Mouse (Mus musculus): ENCODE data around the gene Cyp26c1.

The Cyp26c1 gene

DNA sequence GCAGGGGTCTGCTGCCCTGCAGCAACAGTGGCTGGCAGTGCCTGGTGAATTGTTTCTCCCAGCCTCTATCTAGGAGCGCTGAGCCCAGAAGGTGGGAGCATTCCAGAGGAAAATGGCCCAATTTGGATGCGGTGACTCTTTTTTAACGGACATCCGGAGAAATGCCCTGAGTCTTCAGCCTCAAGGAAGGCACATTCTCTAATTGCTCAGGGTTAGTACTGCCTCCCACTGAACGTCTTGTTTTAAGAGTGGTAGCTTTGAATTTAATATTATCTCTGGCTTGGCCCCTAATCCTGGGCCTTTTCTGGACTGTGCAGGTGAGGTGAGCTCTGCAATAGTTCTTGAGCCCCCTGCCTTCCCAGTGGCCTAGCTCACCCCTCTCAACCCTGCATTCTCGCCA lies at the start of gene Cyp26c1:
TSS of gene Cyp26c1 (plus strand) at position 301 of the 400 bp plus-strand sequence.
- WGBS, result 68% methylated on average over 6 of the region's 6 CpGs

DNA sequence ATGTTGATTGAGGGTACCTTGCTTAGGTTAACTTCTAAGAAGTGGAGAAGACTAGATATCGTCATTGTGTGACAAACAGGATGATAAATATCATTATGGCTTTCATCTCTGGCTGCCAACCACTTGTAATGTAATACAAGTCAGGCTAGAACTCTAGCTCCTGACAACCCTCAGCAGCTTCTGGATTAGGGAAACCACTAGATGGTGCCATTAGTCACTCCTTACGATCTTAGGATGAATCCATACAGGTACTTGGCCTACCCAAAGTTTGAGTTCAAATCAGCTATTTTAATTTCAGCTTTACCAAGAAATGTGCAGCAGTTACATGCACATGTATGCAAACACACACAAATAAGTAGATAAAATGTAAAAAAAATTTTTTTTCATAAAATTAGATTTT lies 37.4 kb upstream of the Cyp26c1 start:
- WGBS, result 62% methylated on average over 2 of the region's 2 CpGs

DNA sequence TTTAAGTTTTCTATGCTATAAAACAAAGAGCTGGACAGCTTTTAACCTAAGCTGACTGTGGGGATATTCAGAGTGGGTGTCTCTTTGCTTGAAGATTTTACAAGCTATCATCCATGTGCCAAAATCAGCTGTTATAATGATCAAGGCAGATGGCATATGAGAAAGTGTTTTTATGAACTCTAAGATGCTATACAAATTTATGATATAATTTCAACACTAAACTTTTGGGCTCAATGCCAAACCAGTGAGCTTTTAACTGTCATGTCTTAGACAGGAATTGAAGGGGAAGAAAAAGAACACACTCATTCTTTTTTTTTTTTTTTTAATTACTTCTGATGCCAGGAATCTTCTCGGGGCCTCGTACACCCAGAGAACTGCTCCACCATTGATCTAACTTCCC lies 34.9 kb upstream of the Cyp26c1 start:
- 62% methylated on average over 2 of the region's 2 CpGs for WGBS

- WGBS, result 70% methylated on average over 5 of the region's 5 CpGs
Measured at GRCm38 (mm10) chr19:37654012-37654411, 31.4 kb upstream of the Cyp26c1 start.

- 66% methylated on average over 9 of the region's 9 CpGs for WGBS
Measured at GRCm38 (mm10) chr19:37656441-37656840, 28.9 kb upstream of the Cyp26c1 start.

GRCm38 (mm10) chr19:37665256-37665655 lies 20.1 kb upstream of the Cyp26c1 start:
- WGBS, result 80% methylated on average over 6 of the region's 6 CpGs

DNA sequence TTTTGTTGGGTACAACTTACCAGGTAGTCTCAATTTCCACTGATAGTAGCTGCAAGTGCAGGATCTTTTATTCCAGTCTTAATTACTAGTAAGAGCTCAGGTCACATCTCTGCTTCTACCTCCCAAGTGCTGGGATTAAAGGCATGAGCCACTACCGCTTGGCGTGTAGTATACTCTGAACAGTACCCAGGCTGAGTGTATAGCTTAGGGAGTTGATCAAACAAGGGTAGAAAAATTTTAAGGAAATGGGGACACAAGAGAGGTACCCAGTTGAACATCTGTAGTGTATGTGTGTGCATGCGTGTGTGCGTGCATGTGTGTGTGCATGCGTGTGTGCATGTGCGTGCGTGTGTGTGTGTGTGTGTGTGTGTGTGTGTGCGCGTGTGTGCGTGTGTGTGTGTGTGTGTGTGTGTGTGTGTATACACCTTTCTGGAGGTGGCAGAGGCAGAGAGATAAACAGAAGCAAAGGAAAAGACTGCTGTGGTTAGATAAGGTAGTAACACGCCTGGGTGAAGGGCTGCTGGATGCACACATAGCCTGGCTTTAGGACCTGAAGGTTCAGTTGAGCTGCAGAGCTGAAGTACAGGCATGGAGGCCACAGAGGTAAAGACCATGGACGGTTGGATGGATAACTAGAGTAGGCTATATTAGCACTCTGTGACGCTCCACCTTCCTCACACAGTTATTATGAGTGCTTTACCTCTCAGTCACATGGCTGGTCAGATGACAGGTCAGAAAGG lies 17.4 kb upstream of the Cyp26c1 start:
- WGBS, result 86% methylated on average over 13 of the region's 13 CpGs

- 76% methylated on average over 5 of the region's 5 CpGs for WGBS
Measured at GRCm38 (mm10) chr19:37668657-37669056, 16.7 kb upstream of the Cyp26c1 start.

DNA sequence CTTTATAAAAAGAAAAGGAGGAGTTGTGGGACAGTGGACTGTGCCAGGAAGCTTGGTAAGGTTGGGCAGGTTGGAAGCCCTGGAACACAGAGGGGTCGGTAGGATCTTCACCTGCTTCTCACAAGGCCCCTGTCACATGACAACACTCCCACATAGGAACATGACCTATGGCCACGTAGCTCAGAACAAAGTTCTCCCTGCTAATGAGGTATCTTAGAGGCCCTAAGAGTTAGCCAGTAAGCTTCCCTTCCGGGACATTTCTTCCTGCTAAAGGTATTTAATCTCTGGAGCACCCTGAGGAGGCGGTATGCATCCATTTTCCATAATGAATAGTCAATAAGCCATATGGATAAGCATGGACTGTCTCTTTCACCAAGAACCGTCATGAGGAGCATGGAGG lies 15.9 kb upstream of the Cyp26c1 start:
- WGBS, result 91% methylated on average over 5 of the region's 5 CpGs

GRCm38 (mm10) chr19:37673393-37673792 lies 12.0 kb upstream of the Cyp26c1 start:
- WGBS, result 49% methylated on average over 12 of the region's 12 CpGs

DNA sequence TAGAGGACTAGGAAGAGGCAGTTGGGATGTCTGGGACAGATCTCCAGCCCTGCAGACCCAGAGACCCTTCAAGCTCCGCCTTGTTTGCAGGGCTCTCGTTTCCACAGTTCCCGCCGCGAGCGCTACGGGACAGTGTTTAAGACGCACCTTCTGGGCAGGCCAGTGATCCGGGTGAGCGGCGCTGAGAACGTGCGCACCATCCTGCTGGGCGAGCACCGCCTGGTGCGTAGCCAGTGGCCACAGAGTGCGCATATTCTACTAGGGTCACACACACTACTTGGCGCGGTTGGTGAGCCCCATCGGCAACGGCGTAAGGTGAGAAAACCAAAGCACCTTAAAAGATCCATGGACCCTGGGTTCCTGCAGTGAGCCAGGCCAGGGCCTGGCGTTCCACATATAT lies 966 bp downstream of the Cyp26c1 start:
- WGBS, result 68% methylated on average over 23 of the region's 23 CpGs

- 43% methylated on average over 62 of the region's 62 CpGs for WGBS
Measured at GRCm38 (mm10) chr19:37686941-37687850, 1.8 kb downstream of the Cyp26c1 start.

DNA sequence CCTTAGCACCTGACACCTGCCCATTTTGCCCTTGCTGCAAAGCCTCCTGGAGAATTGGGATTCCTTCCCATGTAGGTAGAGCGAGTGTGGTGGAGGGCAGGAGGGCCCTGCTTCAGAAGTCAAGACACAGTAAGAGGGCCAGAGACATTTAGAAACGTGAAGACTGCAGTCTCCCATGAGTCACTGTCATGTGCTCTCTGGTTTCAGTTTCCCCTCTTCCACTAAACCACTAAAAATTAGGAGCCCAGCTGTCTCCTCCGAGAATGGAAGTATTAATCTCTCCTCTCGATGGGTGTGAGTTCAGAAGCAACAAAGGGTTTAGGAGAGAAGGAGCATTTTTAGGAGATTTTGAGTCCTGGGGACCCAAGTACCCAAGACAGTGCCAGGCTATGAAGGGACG lies 4.1 kb downstream of the Cyp26c1 start:
- 66% methylated on average over 5 of the region's 5 CpGs for WGBS

GRCm38 (mm10) chr19:37690716-37691115 lies 5.3 kb downstream of the Cyp26c1 start:
- WGBS, result 33% methylated on average over 29 of the region's 29 CpGs

- WGBS, result 2% methylated on average over 40 of the region's 40 CpGs
Measured at GRCm38 (mm10) chr19:37692879-37693278, 7.5 kb downstream of the Cyp26c1 start.

DNA sequence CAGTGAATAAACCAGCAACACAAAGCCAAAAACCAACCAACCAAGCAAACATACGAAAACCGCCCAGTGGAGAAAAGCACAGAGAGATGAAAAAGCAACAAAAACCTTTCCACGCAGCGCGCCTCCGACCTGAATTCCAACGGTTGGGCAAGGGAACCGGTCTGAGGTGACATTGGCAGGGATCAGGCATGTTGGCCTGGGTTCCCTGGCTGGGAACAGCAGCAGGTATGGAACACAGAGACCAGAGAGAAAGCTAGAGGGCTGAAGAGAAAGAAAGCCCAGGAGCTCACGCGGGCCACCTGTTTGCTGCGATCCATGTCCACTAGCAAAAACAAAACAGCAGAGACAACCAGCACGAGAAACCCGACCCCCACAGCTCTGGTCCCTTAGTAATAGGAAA lies 9.8 kb downstream of the Cyp26c1 start:
- 63% methylated on average over 13 of the region's 13 CpGs for WGBS

GRCm38 (mm10) chr19:37695762-37696602 lies 10.6 kb downstream of the Cyp26c1 start:
- 6% methylated on average over 42 of the region's 42 CpGs for WGBS

DNA sequence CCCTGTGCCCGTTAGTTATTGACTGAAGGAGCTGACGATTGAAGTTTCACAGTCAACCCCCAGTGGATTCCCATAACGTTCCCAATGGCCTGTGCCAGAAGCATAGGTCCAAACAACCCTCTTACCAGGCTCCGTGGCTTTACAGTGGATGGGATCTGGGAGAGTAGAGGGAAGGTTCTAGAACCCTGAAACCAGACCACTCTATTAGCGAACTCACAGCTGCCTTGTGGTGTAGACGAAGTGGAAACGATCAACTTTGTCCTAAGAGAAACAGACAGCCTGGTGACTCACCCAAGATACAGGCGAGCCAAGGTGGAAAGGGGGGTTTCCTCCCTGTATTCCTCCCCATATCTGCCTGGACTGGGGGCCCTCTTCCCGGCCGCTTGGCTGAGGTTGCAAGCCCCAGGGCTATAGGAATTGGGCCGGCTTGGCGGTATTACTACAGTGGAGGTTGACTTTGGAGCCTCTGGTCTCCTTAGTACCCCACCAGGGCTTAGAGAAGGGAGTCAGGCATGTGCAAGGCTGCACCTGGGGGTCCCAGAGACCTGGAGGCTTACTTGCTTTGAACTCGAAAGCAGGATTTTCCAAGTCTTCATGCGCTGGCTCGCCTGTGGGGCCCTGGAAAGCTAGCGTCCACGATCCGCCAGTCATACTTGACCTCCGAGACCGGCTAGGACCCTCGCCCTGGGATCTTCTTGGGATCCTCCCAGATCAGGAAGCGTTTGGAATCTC lies 11.4 kb downstream of the Cyp26c1 start:
- 4% methylated on average over 22 of the region's 22 CpGs for WGBS

- 3% methylated on average over 18 of the region's 18 CpGs for WGBS
Measured at GRCm38 (mm10) chr19:37697335-37697636, 11.9 kb downstream of the Cyp26c1 start.

GRCm38 (mm10) chr19:37697651-37698272 lies 12.4 kb downstream of the Cyp26c1 start, which contains the start of gene Cyp26a1:
Gene Cyp26a1, plus strand, starts transcription at chr19:37697798.
- 1% methylated on average over 51 of the region's 51 CpGs for WGBS
